Mouse (Mus musculus): Measurements from ENCODE around the gene Gm20662. TPM values are rescaled to one million over a fixed set of nuclear protein-coding genes. Genes with fewer than 3 reads are reported as not detected.

Gene Gm20662
- polyA plus RNA-seq, 1 experiment from 2014 or later: 0.46 TPM

- H3K4me3 ChIP-seq: no peak overlapping the region
- no peaks in the 10 kb centered on the region for H3K27me3 ChIP-seq (ENCODE audit: insufficient read depth, poor library complexity, severe bottlenecking)
- DNase-seq (ENCODE audit: low spot score): no peak
- 99% methylated on average over 2 of the region's 2 CpGs for WGBS
- H3K4me1 ChIP-seq (replicated peaks): no peaks in the 10 kb centered on the region
- H3K9me3 ChIP-seq: no peaks in the 10 kb centered on the region
- no peak overlapping the region for H3K27ac ChIP-seq
- H3K36me3 ChIP-seq: peaks cover 93% of the 10 kb centered on the region
Observed at GRCm38 (mm10) chr9:108035331-108036156, 39.4 kb downstream of the Gm20662 start.

- H3K4me1 ChIP-seq (replicated peaks): peaks cover 24% of the 10 kb centered on the region
- H3K4me3 ChIP-seq: no peak overlapping the region
- H3K27me3 ChIP-seq (ENCODE audit: insufficient read depth, poor library complexity, severe bottlenecking): no peaks in the 10 kb centered on the region
- peaks cover 75% of the 10 kb centered on the region for H3K36me3 ChIP-seq
- no peak overlapping the region for H3K27ac ChIP-seq
- whole genome bisulfite sequencing: 96% methylated on average over 8 of the region's 8 CpGs
- no peaks in the 10 kb centered on the region for H3K9me3 ChIP-seq
- no peak for DNase-seq (ENCODE audit: low spot score)
Observed at GRCm38 (mm10) chr9:108044751-108045492, 48.8 kb downstream of the Gm20662 start.

- WGBS: 91% methylated on average over 4 of the region's 4 CpGs
- peaks cover 71% of the 10 kb centered on the region for H3K36me3 ChIP-seq
- H3K4me1 ChIP-seq (replicated peaks): peaks cover 28% of the 10 kb centered on the region
- H3K4me3 ChIP-seq: no peak overlapping the region
- no peaks in the 10 kb centered on the region for H3K27me3 ChIP-seq (ENCODE audit: insufficient read depth, poor library complexity, severe bottlenecking)
- DNase-seq (ENCODE audit: low spot score): no peak
- H3K27ac ChIP-seq: no peak overlapping the region
- no peaks in the 10 kb centered on the region for H3K9me3 ChIP-seq
Observed at GRCm38 (mm10) chr9:108046582-108046981, 50.4 kb downstream of the Gm20662 start.

GRCm38 (mm10) chr9:108047601-108048565, 51.7 kb downstream of the Gm20662 start:
- Histone ChIP-seq H3K27ac (peak overlapping the region; percentile 86), H3K4me1 (replicated peaks) (peaks cover 32% of the 10 kb centered on the region), H3K9me3 (no peaks in the 10 kb centered on the region), H3K27me3 (ENCODE audit: insufficient read depth, poor library complexity, severe bottlenecking) (no peaks in the 10 kb centered on the region), H3K36me3 (peaks cover 68% of the 10 kb centered on the region), H3K4me3 (peak overlapping the region; percentile 75)
- DNase-seq (ENCODE audit: low spot score): no peak
- WGBS: 52% methylated on average over 17 of the region's 17 CpGs

- 2% methylated on average over 19 of the region's 19 CpGs for WGBS
- Histone ChIP-seq H3K4me3 (peak overlapping the region; percentile 75), H3K4me1 (replicated peaks) (peaks cover 39% of the 10 kb centered on the region), H3K36me3 (peaks cover 67% of the 10 kb centered on the region), H3K27ac (peak overlapping the region; percentile 86), H3K27me3 (ENCODE audit: insufficient read depth, poor library complexity, severe bottlenecking) (no peaks in the 10 kb centered on the region), H3K9me3 (no peaks in the 10 kb centered on the region)
- no peak for DNase-seq (ENCODE audit: low spot score)
Observed at GRCm38 (mm10) chr9:108048566-108048955, 52.4 kb downstream of the Gm20662 start.

GRCm38 (mm10) chr9:108049016-108049455, 52.9 kb downstream of the Gm20662 start, which contains the start of gene Gmppb:
Gene Gmppb (plus strand): TSS chr9:108049242.
- DNase-seq (ENCODE audit: low spot score): peak; percentile 97
- WGBS: under 1% methylated on average over 39 of the region's 39 CpGs
- H3K4me3 ChIP-seq: peak within 1 kb of the TSS; percentile 75
- peaks cover 39% of the 10 kb centered on the region for H3K4me1 ChIP-seq (replicated peaks)
- H3K27ac ChIP-seq: peak within 1 kb of the TSS; percentile 86
- no peaks in the 10 kb centered on the region for H3K27me3 ChIP-seq (ENCODE audit: insufficient read depth, poor library complexity, severe bottlenecking)
- peaks cover 69% of the 10 kb centered on the region for H3K36me3 ChIP-seq
- H3K9me3 ChIP-seq: no peaks in the 10 kb centered on the region

GRCm38 (mm10) chr9:108049561-108050251, 53.6 kb downstream of the Gm20662 start:
- peaks cover 73% of the 10 kb centered on the region for H3K36me3 ChIP-seq
- 45% methylated on average over 15 of the region's 15 CpGs for WGBS
- H3K4me1 ChIP-seq (replicated peaks): peaks cover 39% of the 10 kb centered on the region
- H3K27me3 ChIP-seq (ENCODE audit: insufficient read depth, poor library complexity, severe bottlenecking): no peaks in the 10 kb centered on the region
- H3K9me3 ChIP-seq: no peaks in the 10 kb centered on the region
- peak overlapping the region; percentile 86 for H3K27ac ChIP-seq
- DNase-seq (ENCODE audit: low spot score): no peak
- peak overlapping the region; percentile 75 for H3K4me3 ChIP-seq

- no peaks in the 10 kb centered on the region for H3K9me3 ChIP-seq
- H3K27me3 ChIP-seq (ENCODE audit: insufficient read depth, poor library complexity, severe bottlenecking): no peaks in the 10 kb centered on the region
- no peak overlapping the region for H3K4me3 ChIP-seq
- no peak for DNase-seq (ENCODE audit: low spot score)
- 93% methylated on average over 15 of the region's 15 CpGs for WGBS
- no peak overlapping the region for H3K27ac ChIP-seq
- peaks cover 73% of the 10 kb centered on the region for H3K36me3 ChIP-seq
- H3K4me1 ChIP-seq (replicated peaks): peaks cover 39% of the 10 kb centered on the region
Observed at GRCm38 (mm10) chr9:108051184-108051930, 55.2 kb downstream of the Gm20662 start.

GRCm38 (mm10) chr9:108051931-108052220, 55.7 kb downstream of the Gm20662 start:
- H3K4me3 ChIP-seq: no peak overlapping the region
- peaks cover 73% of the 10 kb centered on the region for H3K36me3 ChIP-seq
- no peak overlapping the region for H3K27ac ChIP-seq
- no peaks in the 10 kb centered on the region for H3K9me3 ChIP-seq
- H3K27me3 ChIP-seq (ENCODE audit: insufficient read depth, poor library complexity, severe bottlenecking): no peaks in the 10 kb centered on the region
- 84% methylated on average over 4 of the region's 4 CpGs for WGBS
- DNase-seq (ENCODE audit: low spot score): no peak
- H3K4me1 ChIP-seq (replicated peaks): peaks cover 41% of the 10 kb centered on the region

- H3K27ac ChIP-seq: no peak overlapping the region
- no peak for DNase-seq (ENCODE audit: low spot score)
- peaks cover 40% of the 10 kb centered on the region for H3K4me1 ChIP-seq (replicated peaks)
- H3K27me3 ChIP-seq (ENCODE audit: insufficient read depth, poor library complexity, severe bottlenecking): no peaks in the 10 kb centered on the region
- H3K9me3 ChIP-seq: no peaks in the 10 kb centered on the region
- H3K4me3 ChIP-seq: no peak overlapping the region
- 70% methylated on average over 7 of the region's 7 CpGs for WGBS
- peaks cover 73% of the 10 kb centered on the region for H3K36me3 ChIP-seq
Observed at GRCm38 (mm10) chr9:108052411-108052810, 56.3 kb downstream of the Gm20662 start.

GRCm38 (mm10) chr9:108052885-108053664, 56.9 kb downstream of the Gm20662 start, which contains the start of gene Amigo3:
Gene Amigo3 (plus strand): TSS chr9:108053159.
- Histone ChIP-seq H3K9me3 (no peaks in the 10 kb centered on the region), H3K27ac (peak within 1 kb of the TSS; percentile 51; the same call in 1 of the 2 replicates), H3K27me3 (ENCODE audit: insufficient read depth, poor library complexity, severe bottlenecking) (no peaks in the 10 kb centered on the region), H3K36me3 (peaks cover 73% of the 10 kb centered on the region), H3K4me1 (replicated peaks) (peaks cover 33% of the 10 kb centered on the region), H3K4me3 (peak within 1 kb of the TSS; percentile 32)
- WGBS: 55% methylated on average over 20 of the region's 20 CpGs
- DNase-seq (ENCODE audit: low spot score): peak; percentile 95

All from hindbrain, embryonic 10.5 days (tissue).